Mouse (Mus musculus) cortical plate, adult 2 months (tissue): ENCODE results near the gene Mgrn1.

Experiments
- CTCF ChIP-seq: fragments of 200-500 bp; IDR thresholded peaks from 2 replicates; pipeline ENCODE4 v1.5.1; 2011; ENCODE audit warnings: mild to moderate bottlenecking, control low read depth, low read length; ENCODE audit not compliant: insufficient read depth; ENCODE audit errors: extremely low read depth
- POLR2A ChIP-seq: fragments of 200-500 bp; IDR thresholded peaks from 2 replicates; pipeline ENCODE4 v1.6.1; 2011; ENCODE audit warnings: mild to moderate bottlenecking, low read length, control low read depth; ENCODE audit not compliant: insufficient read depth; ENCODE audit errors: extremely low read depth

DNA sequence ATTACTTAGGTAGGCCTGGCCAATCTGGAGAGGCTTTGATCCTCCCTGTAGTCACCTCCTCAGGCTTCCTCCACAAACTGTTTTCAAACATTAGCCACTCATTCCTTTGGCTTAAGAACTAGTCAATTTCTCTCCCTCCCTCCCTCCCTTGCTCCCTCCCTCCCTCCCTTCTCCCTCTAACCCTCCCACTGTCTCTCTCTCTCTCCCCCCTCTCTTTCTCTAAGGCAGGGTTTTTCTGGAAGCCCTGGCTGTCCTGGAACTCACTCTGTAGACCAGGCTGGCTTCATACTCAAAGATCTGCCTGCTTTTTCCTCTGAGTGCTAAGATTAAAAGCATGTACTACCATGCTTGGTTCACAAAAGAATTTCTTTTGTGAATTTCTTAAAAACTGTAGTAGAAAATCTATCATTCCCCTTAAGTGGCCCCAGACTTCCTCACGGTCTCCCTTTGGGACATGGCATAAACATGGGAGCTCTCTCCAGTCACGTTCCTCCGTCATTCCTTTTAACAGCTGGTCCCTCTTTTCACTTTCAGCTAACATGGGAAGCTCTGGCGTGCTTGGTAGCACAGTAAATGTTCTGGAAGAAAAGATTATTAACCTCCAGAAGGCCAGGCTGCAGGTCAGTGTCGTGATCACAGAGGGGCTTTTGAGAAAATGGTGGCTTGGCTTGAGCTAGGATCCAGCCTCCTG is 35.0 kb upstream of the Mgrn1 start:
- no peak for TF ChIP-seq POLR2A
- TF ChIP-seq CTCF = no peak
